Mouse (Mus musculus): ENCODE measurements around the gene Mccc2.

Mccc2 gene

GRCm38 (mm10) chr13:99939320-99939671 is 76.1 kb downstream of the Mccc2 start:
- no peak for DNase-seq (ENCODE audit: extremely low spot score, low spot score)

- DNase-seq (ENCODE audit: extremely low spot score, low spot score), result no peak
Observed at GRCm38 (mm10) chr13:99938606-99939319, 76.7 kb downstream of the Mccc2 start.

GRCm38 (mm10) chr13:99937741-99938140 is 77.7 kb downstream of the Mccc2 start:
- DNase-seq (ENCODE audit: extremely low spot score, low spot score), result no peak

GRCm38 (mm10) chr13:99932406-99932805 is 83.0 kb downstream of the Mccc2 start:
- no peak for DNase-seq (ENCODE audit: extremely low spot score, low spot score)

GRCm38 (mm10) chr13:99931502-99931901 is 83.9 kb downstream of the Mccc2 start:
- DNase-seq (ENCODE audit: extremely low spot score, low spot score), result no peak

GRCm38 (mm10) chr13:99926249-99926648 is 89.2 kb downstream of the Mccc2 start:
- no peak for DNase-seq (ENCODE audit: extremely low spot score, low spot score)

- no peak for DNase-seq (ENCODE audit: extremely low spot score, low spot score)
Observed at GRCm38 (mm10) chr13:99915632-99916031, 99.8 kb downstream of the Mccc2 start.

GRCm38 (mm10) chr13:99900965-99901364 is 114.5 kb downstream of the Mccc2 start, which contains the start of gene Cartpt:
TSS of gene Cartpt (minus strand) at chr13:99901091.
- no peak for DNase-seq (ENCODE audit: extremely low spot score, low spot score)

GRCm38 (mm10) chr13:99900557-99900892 is 114.9 kb downstream of the Mccc2 start:
- peak; percentile 75 for DNase-seq (ENCODE audit: extremely low spot score, low spot score)

- peak; percentile 37 for DNase-seq (ENCODE audit: extremely low spot score, low spot score)
Observed at GRCm38 (mm10) chr13:99899670-99900556, 115.5 kb downstream of the Mccc2 start.

GRCm38 (mm10) chr13:99898816-99899215 is 116.6 kb downstream of the Mccc2 start:
- no peak for DNase-seq (ENCODE audit: extremely low spot score, low spot score)

All from neural tube, embryonic 10.5 days (tissue).